Mouse (Mus musculus): ENCODE results near the gene Sema6d.

DNA sequence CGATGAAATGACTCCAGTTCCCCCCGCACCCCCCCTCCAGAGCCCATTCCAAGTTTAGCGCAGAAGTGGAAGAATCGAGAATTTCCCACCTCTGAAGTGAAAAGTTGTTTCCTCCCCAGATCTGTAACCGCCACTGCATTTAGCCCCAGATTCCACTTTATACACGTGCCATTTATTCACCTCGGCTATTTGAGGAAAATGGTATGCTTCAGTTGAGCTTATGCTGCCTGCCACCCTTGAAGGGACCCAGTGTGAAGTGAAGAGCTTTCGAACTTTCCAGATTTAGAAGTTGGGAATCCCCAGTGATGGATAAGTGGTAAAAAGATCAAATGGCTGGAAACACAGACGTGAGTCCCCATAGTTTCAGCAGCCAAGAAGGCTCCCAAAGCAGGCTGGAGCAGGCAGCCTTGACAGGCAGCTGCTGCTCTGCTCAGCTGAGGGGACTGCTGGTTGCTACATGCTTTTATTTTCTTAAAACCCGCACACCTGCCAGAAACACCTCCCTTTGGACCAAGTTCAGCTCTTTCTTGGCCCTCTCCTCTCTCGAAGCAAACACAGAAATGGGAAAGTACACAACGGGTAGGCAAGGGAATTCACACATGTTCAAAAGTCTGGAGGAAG lies 345.7 kb downstream of the Sema6d start:
- no peak for TF ChIP-seq CTCF (IDR thresholded peaks at IDR 0.05; ENCODE audit: low read depth, low read length)
- no peak for TF ChIP-seq POLR2AphosphoS5 (IDR thresholded peaks at IDR 0.05; ENCODE audit: insufficient replicate concordance, low read depth, low read length)
- TF ChIP-seq GATA1 (IDR thresholded peaks at IDR 0.05; ENCODE audit: borderline replicate concordance, low read length): no peak
- TF ChIP-seq TAL1 (conservative IDR thresholded peaks at IDR 0.05; ENCODE audit: low read depth, low read length): no peak
- TF ChIP-seq GATA2 (IDR thresholded peaks at IDR 0.05; ENCODE audit: borderline replicate concordance, low read depth, low read length): no peak
